Mouse (Mus musculus): ENCODE data around the gene Endod1.
"Not testable (repeated sequence)": the region's sequence is repeated elsewhere in the genome, so short reads cannot be mapped to it uniquely, and the experiment has no call there.

The Endod1 gene

GRCm38 (mm10) chr9:14379769-14380385, 1.4 kb downstream of the Endod1 start:
- DNase-seq: no peak

GRCm38 (mm10) chr9:14378151-14378550, 3.2 kb downstream of the Endod1 start:
- DNase-seq: no peak

- DNase-seq: no peak
Measured at GRCm38 (mm10) chr9:14376149-14376548, 5.2 kb downstream of the Endod1 start.

- no peak for DNase-seq
Measured at GRCm38 (mm10) chr9:14372440-14372839, 8.9 kb downstream of the Endod1 start.

- DNase-seq: no peak
Measured at GRCm38 (mm10) chr9:14369271-14369670, 12.0 kb downstream of the Endod1 start.

- no peak for DNase-seq
Measured at GRCm38 (mm10) chr9:14367850-14368249, 13.5 kb downstream of the Endod1 start.

GRCm38 (mm10) chr9:14365481-14366125, 15.7 kb downstream of the Endod1 start:
- DNase-seq: peak; percentile 28 to 29

GRCm38 (mm10) chr9:14364719-14365118, 16.6 kb downstream of the Endod1 start:
- no peak for DNase-seq

- DNase-seq: peak; percentile 45 to 46
Measured at GRCm38 (mm10) chr9:14363540-14363939, 17.8 kb downstream of the Endod1 start.

GRCm38 (mm10) chr9:14362068-14362768, 19.1 kb downstream of the Endod1 start:
- no peak for DNase-seq

GRCm38 (mm10) chr9:14357033-14357432, 24.3 kb downstream of the Endod1 start:
- DNase-seq: peak in 1 of 2 experiments; percentile 29

- no peak for DNase-seq
Measured at GRCm38 (mm10) chr9:14354852-14355251, 26.5 kb downstream of the Endod1 start.

GRCm38 (mm10) chr9:14352337-14352736, 29.0 kb downstream of the Endod1 start:
- no peak for DNase-seq

- no peak for DNase-seq
Measured at GRCm38 (mm10) chr9:14350787-14351186, 30.5 kb downstream of the Endod1 start.

GRCm38 (mm10) chr9:14349380-14349779, 31.9 kb downstream of the Endod1 start:
- no peak for DNase-seq

- DNase-seq: peak; percentile 57
Measured at GRCm38 (mm10) chr9:14348416-14348815, 32.9 kb downstream of the Endod1 start.

- not testable (repeated sequence) for DNase-seq
Measured at GRCm38 (mm10) chr9:14345866-14346265, 35.4 kb downstream of the Endod1 start.

- DNase-seq: peak; percentile 85 to 86
Measured at GRCm38 (mm10) chr9:14342041-14342668, 39.2 kb downstream of the Endod1 start.

GRCm38 (mm10) chr9:14338701-14339100, 42.6 kb downstream of the Endod1 start:
- DNase-seq: no peak

GRCm38 (mm10) chr9:14336901-14337300, 44.4 kb downstream of the Endod1 start:
- no peak for DNase-seq

- no peak for DNase-seq
Measured at GRCm38 (mm10) chr9:14335829-14336228, 45.5 kb downstream of the Endod1 start.

- DNase-seq: no peak
Measured at GRCm38 (mm10) chr9:14316618-14317017, 64.7 kb downstream of the Endod1 start.

- no peak for DNase-seq
Measured at GRCm38 (mm10) chr9:14314477-14314876, 66.8 kb downstream of the Endod1 start.

GRCm38 (mm10) chr9:14313968-14314367, 67.3 kb downstream of the Endod1 start:
- no peak for DNase-seq

Data from B cell, adult 2 months (primary cell).